Mouse (Mus musculus) MEL (cell line): ENCODE measurements around the gene 1500009C09Rik.

ENCODE experiments used
- CTCF ChIP-seq, 3 experiments: IDR thresholded peaks in 2 of 3; conservative IDR thresholded peaks in 1 of 3; 2 replicates each; pipeline ENCODE4 v1.5.1; 2011 to 2012; ENCODE audit warnings: low read length in 3 of 3, low read depth in 2 of 3, mild to moderate bottlenecking in 2 of 3, improper control_type of control experiment in 1 of 3, inconsistent platforms in 1 of 3, mixed read lengths in 1 of 3, moderate library complexity in 1 of 3; ENCODE audit not compliant: control insufficient read depth in 1 of 3, insufficient read depth in 1 of 3, poor library complexity in 1 of 3, severe bottlenecking in 1 of 3
- EP300 ChIP-seq, 2 experiments: IDR thresholded peaks; 2 replicates each; pipeline ENCODE4 v1.6.1; 2011; ENCODE audit warnings: improper control_type of control experiment in 2 of 2, low read length in 2 of 2, low read depth in 1 of 2, mild to moderate bottlenecking in 1 of 2
- GATA1 ChIP-seq: IDR thresholded peaks from 2 replicates; pipeline ENCODE4 v1.6.1; 2011; ENCODE audit warnings: low read depth, low read length, improper control_type of control experiment
- MAX ChIP-seq: IDR thresholded peaks from 2 replicates; pipeline ENCODE4 v1.6.1; 2011; ENCODE audit warnings: low read length, improper control_type of control experiment
- MEF2A ChIP-seq: IDR thresholded peaks from 2 replicates; pipeline ENCODE4 v1.6.1; 2014; ENCODE audit warnings: low read depth, mild to moderate bottlenecking, inconsistent platforms, low read length, improper control_type of control experiment; ENCODE audit not compliant: poor library complexity, insufficient replicate concordance, severe bottlenecking; ENCODE audit errors: extremely low read depth
- MXI1 ChIP-seq: IDR thresholded peaks from 2 replicates; pipeline ENCODE4 v1.6.1; 2011; ENCODE audit warnings: mild to moderate bottlenecking, low read depth, low read length, improper control_type of control experiment
- RCOR1 ChIP-seq: IDR thresholded peaks from 2 replicates; pipeline ENCODE4 v1.6.1; 2012; ENCODE audit warnings: low read depth, mild to moderate bottlenecking, inconsistent platforms, low read length, improper control_type of control experiment
- SIN3A ChIP-seq: IDR thresholded peaks from 2 replicates; pipeline ENCODE4 v1.6.1; 2012; ENCODE audit warnings: low read length, improper control_type of control experiment, inconsistent platforms
- ZMIZ1 ChIP-seq: IDR thresholded peaks from 2 replicates; pipeline ENCODE4 v1.6.1; 2012; ENCODE audit warnings: low read depth, mild to moderate bottlenecking, inconsistent platforms, low read length, improper control_type of control experiment, moderate library complexity

DNA sequence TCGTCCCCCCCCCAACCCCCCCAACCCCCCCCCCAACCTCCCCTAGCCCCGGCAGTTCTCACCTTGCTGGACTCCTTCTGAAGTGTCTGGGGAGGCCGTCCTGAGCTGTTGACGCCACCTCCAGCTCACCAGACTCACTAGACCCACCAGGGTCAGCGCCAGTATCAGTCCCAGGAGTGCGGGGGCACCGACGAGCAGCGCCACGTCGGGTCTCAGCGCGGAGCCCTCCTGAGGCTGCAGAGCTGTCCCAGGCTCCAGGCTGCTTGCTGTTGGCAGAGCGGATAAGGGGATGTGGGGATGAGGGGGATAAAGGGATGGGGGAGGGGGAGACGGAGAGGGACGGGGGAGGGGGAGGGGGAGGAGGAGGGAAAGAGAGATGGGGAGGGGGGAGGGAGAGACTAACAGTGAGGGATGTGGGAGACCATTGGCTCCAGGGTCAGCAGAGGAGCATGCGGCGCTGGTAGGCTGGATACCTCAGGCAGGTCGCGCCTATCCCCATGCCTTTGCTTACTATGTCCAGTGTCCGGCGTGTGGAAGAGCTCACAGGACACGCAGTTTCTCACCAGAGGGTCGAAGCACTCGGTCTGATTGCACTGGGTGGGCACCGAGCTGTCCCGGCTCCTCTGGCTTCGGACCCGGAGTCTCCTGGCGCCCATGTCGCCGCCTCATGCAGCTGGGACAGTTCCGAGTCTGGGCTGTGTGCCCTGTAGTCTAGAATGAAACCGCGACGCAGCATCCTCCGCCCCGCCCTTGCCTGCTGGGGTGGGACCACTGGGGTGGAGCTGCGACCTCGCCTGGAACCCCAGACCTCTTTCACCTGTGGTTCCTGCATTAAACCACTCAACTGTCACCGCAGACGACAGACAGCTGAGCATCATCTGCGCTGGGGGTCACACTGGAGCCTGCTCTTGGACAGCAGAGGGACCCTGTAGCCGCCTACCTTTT is 28.3 kb upstream of the 1500009C09Rik start, which contains the start of gene Tnfrsf13c:
- TF ChIP-seq RCOR1 (no peak), CTCF (IDR thresholded peaks at IDR 0.05 in 2 of 3, conservative IDR thresholded peaks at IDR 0.05 in 1 of 3; ENCODE audit: control insufficient read depth in 1 of 3, insufficient read depth in 1 of 3, low read depth in 2 of 3, low read length in 3 of 3, poor library complexity in 1 of 3, severe bottlenecking in 1 of 3) (no peak), SIN3A (0 out of 2 replicates have a peak, but pooled peaks have one; percentile 19), MXI1 (no peak), MAX (peak; percentile 45; the same call in 1 of the 2 replicates), ZMIZ1 (no peak), EP300 (IDR thresholded peaks at IDR 0.05; ENCODE audit: low read depth in 1 of 2, low read length in 2 of 2) (no peak), MEF2A (no peak), GATA1 (no peak)
